Mouse (Mus musculus) kidney, adult 9 months (tissue): ENCODE measurements at regions not wholly inside any gene's neighbourhood (a gene's known extent, or its start where the extent isn't known, plus 50 kb on each side); places are given as distances from the start of the nearest gene placed in this dataset.
A peak's percentile ranks its signal among the peaks of the same experiment; 100 is the strongest.

Source experiments
- DNase-seq: peaks from one replicate; pipeline ENCODE4 v3.0.0; 2022

GRCm38 (mm10) chr3:131698070-131698750 lies 133.6 kb downstream of the Papss1 start:
- no peak for DNase-seq

GRCm38 (mm10) chr3:131703134-131703533 lies 138.6 kb downstream of the Papss1 start:
- DNase-seq: peak; percentile 58

DNA sequence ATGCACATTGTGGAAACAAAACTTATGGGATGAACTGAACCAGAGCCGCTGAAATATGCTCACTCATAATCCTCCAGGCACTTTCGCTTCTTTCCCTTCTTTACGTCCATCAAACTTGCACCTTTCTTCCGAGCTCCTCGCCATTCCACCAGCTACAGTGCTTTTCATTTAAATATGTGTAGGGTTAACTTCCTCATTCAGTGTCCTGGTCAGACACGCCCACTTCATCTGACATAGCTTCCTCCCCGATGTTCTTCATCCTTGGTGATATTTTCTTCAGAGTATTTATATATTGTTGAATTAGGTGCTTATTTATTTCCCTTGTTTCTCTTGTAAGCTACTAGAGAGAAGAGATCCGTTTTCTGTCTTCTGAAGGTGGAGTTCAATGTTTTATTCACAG lies 149.0 kb downstream of the Papss1 start:
- no peak for DNase-seq

- DNase-seq: no peak
Measured at GRCm38 (mm10) chr3:131718761-131719160, 154.2 kb downstream of the Papss1 start.

DNA sequence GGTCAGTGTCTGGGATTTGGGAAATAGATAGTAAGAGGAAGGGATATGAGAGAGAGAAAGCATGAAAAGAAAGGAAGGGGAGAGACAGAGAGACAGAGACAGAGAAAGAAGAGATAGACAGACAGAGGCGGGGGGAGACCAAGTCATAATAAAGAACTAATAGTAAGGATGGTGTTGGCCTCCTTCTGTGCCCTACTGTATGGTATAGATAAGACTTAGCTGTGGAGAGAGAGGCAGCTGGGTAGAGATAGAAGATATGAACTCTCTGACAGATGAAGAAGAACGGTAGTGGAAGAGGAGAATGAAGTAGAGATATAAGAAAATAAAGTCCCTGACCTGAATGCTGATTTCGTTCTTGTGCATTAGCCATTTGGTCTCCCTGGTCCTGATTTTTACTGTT lies 164.1 kb downstream of the Papss1 start:
- no peak for DNase-seq

DNA sequence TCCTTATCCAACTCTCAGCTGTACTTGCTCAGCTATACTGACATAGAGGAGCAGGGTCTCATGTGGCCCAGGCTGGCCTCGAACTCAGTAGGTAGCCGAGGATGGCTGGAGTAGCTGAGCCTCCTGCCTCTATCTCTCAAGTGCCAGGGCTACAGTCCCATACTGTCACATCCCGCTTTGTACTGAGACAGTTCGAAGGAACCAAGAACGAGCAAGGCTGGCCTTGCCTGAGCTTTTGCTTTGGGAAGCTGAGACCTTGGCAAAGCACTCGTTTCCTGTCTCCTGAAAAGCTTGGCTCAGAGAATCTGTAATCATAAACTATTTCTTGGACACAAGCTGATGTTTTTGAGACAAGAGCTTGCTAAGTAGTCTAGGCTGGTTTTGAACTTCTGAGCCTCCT lies 169.7 kb downstream of the Papss1 start:
- peak; percentile 52 for DNase-seq

DNA sequence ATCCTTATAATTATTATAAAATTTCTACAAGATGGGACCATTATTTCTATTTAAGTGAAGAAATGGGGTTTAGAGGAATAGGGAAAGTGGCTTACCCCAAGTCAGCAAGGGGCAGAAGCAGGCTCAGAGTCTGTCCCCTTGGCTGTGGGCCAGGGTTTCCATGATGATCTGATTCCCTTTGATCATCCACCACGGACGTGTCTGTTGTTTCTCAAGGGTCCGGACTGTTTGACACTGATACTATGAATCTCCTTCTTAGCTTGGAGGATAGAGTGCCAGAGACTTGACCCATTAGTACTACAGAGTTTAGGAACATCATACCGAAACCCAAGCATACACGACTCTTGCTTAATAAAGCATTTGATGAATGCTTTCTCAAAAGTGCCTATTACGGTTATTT lies 172.9 kb downstream of the Papss1 start:
- DNase-seq: no peak

- DNase-seq: no peak
Measured at GRCm38 (mm10) chr3:131737953-131738598, 173.5 kb downstream of the Papss1 start.

DNA sequence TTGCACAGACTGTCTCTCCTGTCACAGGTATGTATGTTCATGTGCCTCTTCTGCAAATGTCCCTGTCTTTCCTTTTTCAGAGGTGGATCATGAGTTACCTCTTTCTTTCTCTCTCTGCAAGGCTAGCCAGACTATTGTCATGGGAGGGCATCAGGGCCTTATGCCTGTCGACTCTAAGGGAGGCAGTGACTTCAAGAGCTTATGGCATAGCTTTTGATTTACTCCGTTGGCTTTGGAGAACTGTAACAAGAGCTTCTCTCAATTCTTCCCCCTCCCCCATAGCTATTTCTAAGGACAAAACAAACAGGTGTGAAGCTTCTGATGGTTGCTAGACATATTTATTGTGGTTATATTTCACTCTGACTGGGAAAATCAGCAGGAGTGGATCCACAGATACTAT lies 191.0 kb downstream of the Papss1 start:
- DNase-seq: no peak

DNA sequence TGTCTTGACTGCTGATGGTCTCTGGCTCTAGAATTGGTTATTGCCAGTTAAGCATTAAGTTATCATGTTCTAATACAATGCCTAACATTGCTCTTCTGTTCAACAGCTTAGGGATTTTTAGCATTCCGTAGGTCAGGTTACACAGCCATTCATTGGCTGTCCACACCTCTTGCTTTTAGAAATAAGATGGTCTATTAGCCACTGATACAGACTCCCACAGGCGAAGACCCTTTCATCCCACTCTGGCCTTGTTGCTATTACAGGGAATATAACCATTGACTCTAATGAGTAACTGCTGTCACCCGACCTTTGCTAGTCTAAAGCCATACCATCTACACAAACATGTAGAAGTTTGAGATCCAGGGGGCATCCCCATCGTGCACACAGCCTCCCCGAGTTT lies 191.6 kb downstream of the Papss1 start:
- no peak for DNase-seq

- DNase-seq: peak; percentile 32
Measured at GRCm38 (mm10) chr3:131769976-131770375, 205.4 kb downstream of the Papss1 start.

GRCm38 (mm10) chr3:131770486-131770885 lies 205.9 kb downstream of the Papss1 start:
- DNase-seq: peak; percentile 13

DNA sequence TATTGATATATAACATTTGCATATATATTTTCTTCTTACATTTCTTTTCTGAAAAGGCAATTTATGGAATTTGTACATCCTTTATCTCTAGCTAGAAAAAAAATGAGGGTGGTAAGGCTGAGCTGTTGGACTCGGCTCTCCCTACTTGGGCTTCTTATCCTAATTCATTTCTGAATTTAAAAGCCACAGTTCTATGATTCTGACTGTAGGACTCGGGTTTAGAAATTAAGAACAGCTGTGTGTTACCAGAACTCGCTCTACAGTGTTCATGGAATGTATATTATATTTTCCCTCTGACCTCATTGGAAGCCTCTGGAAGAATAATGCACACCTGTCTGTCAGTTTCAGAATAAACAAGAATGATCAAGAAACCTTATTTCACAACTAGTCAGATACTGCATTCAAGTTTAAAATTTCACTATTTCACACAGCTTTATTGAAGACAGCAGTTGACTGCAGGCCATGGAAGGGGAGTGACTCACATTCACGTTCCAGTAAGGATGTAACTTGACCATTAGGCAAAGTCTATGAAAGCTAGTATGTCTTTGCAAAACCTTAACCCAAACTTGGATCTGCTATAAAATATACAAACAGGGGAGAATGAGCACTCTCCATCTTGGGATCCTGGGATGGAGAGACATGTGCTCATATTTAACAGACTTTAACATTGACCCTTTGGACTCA lies 207.4 kb downstream of the Papss1 start:
- DNase-seq: no peak

- DNase-seq: no peak
Measured at GRCm38 (mm10) chr3:131772593-131772992, 208.0 kb downstream of the Papss1 start.

DNA sequence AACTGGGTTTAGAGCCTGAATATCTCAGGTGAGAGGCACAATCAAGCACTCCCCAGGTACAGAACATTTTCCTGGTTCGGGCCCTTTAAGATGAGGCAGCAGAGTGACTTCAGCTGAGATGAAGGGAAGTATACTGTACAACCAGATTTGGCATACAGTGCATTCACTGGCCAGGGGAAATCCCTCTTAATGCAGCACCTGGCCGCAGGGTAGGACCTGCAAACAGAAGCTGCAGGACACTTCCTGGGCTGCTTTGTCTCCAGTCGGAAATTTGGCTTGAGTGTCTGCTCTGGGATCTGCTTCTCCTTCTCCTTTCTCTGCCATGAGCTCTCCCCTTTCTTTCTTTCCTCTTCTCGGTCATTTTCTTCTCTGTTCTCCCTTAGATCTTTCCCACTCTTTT lies 210.9 kb downstream of the Papss1 start:
- DNase-seq: no peak

DNA sequence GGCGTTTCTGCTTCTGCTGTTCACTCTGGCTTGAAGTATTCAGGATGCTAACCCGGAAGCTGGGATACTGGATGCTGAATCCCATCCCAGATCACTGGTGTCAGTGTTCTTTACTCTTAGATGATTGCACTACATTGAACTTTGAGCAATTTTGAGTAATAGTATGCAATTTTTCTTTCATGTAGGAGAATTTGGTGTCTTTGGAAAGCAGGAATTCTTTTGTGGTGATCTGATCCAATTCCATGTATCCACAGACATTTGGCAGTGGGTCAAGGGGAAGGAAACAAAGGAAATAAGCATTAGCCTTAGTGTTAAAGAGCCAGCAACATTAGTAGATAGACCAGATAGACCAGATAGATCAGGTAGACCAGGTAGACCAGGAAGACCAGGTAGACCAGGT lies 212.1 kb downstream of the Papss1 start:
- DNase-seq: no peak

- DNase-seq: no peak
Measured at GRCm38 (mm10) chr3:131779803-131780202, 215.2 kb downstream of the Papss1 start.

DNA sequence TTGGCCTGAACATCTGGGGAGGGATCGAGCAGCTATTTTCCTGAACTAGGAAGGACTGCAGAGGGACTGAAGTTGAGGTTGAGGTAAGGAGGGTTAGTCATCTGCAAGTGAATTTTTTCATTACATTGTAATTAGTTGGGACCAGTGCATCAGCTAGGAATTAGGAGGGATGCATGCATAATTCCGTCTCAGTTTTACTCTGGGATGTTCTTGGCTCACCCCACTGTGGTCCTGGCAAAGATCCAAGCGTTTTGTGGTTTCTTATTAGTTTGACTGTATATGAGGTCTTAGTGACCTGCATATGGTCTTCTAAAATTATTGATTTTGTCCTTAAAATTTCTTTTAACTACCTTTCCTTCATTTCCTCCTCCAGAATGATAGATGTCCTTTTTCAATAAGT lies 221.0 kb downstream of the Papss1 start:
- no peak for DNase-seq

- DNase-seq: no peak
Measured at GRCm38 (mm10) chr3:131788321-131788720, 223.8 kb downstream of the Papss1 start.

GRCm38 (mm10) chr3:131789177-131789576 lies 224.6 kb downstream of the Papss1 start:
- DNase-seq: no peak

DNA sequence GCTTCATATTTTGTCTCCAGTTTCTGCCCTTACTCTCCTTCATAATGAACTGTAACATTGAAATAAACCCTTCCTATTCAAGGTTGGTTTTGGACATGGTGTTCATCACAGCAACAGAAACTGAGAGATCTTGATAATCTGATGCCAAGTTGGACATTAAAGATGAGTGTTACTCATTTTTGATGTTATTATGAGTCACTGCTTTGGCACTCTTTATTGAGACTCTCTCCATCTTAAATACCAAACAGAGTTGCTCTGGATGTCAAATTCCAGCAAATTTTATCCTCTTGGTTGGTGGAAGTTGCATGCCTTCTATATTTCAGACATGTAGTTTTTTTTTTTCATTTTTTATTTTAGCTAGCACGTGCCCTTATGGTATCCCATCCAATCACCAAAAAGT lies 229.5 kb downstream of the Papss1 start:
- DNase-seq: no peak

DNA sequence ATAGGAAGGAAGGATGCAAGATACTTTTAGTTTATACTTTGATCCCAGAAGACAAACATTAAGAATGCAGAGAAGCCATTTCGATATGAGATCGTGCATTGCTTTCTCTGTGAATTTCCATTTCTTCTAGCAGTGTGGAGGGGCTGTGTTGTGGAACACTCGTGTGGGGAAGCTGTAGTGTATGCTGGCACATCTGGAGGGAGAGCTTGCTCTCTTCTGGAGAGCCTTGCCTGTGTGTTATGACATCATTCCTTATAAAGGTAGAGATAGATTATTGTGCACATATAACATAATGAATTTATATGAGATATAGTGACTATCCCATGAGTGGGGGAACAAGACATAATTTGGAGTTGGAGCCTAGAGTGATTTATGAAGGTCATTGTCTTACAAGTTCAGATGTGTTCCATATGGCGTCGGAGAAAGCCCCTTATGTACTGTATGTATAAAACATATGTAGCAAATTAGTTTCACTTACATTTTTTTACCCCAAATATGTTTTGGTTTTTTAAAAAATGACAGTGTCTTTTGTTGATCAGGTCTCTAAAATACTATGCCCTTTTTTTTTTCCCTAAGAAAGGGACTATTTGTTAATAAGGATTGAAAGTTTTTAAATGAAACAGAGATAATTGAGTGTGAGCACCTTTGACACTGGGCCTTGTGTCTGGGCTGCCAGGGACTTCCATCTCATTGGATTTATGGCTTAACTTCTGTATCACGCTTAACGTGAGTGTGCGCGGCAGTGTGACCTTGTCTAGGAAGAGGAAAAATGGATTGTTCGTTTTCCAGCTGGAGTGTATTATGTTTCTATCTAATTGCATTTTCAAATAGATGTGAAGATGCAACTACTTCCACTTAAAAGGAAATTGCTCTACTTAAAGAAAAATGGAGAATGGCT lies 230.8 kb downstream of the Papss1 start:
- DNase-seq: no peak

GRCm38 (mm10) chr3:131799774-131800173 lies 235.2 kb downstream of the Papss1 start:
- no peak for DNase-seq
